Mouse (Mus musculus): ENCODE measurements around the gene Tlk2. TPM values are rescaled to one million over a fixed set of nuclear protein-coding genes. Genes with fewer than 3 reads are reported as not detected.

Tlk2 gene
- 10 to 100 TPM; 32.6 to 42.8 TPM for total RNA-seq (2023)

DNA sequence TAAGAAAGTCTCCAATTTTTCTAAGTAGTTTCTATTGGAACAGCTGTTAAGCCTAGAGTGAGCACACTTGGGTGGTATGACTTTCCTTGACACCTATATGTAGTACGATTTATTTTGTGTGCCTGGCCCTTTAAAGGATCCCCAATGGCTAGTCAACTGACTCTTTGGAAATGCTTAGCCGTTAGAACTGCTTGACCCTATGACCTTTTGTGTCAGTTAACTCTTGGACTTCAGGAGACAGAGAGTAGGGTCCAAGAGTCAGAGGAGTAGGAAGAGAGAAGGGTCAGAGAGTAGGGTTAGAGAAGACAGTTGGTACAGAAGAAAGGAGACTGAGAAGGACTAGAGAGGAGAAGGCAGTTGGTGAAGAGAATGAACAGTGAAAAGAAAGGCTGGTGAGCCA is at the start of gene Tlk2:
TSS of gene Tlk2 (plus strand) at position 292 of the 400 bp plus-strand sequence.

DNA sequence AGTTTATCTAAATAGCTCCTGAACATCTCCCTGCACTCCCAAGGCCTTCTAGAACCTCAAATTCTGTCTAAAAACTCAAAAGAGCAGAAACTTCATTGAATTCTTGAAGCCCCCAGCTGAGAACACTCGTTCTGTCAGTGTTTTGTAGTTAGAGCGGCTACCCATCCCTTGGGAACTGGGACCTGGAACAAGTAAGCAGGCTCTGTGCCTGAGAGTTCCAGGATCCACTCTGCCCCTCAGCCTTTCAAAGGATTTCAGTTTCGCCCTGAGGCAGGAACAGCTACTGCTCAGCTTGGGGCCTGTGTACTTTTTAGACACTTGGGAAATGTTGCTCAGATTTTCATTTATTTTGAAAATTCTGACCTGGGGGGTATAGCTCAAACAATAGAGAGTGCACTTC is 32.0 kb upstream of the Tlk2 start, which contains the start of gene Gm10842:
TSS of gene Gm10842 (plus strand) at position 301 of the 400 bp plus-strand sequence.

DNA sequence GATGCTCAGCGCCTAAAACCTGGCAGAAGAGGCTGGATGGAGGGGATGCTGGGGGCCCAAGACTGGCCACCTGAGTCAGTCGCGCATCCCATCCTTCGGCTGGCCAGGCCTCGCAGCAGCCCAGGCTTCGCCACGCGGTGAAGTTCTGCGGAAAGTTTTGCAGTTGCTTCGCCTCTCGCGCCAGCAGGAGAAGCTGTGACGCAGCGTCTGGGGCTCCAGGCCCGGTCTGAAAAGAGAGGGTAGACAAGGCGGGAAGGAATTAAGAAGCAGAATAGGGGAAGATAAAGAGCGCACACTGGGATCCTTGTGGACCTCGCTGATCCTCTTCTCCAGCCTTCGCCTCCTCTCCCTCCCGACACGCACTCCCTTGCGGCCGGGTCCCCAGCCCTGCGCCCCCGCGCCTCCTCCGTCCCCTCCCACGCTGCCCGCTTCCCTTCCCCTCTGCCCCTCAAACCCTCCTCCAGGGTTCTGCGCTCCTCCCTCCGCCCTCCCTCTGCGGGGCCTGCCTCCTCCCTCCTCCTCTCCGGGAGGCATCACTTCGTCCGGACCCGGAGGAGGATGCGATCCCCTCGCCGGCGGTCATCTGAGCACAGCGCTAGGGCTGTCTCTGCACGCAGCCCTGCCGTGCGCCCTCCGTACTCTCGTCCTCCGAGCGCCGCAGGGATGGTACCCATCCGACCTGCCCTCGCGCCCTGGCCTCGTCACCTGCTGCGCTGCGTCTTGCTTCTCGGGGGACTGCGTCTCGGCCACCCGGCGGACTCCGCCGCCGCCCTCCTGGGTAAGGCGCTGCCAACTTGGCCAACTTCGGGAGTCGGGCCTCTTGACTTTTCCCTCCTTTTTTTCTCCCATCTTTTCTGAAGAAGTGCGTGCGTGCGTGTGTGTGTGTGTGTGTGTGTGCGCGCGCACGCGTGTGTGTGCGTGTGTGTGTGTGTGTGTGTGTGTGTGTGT is 113.8 kb downstream of the Tlk2 start, which contains the start of gene Mrc2:
TSS of gene Mrc2 (plus strand) at position 520 of the 948 bp plus-strand sequence.

Other genes with a start within 250 kb of the Tlk2 start
- gene Efcab3, start 115.2 kb upstream of the Tlk2 start, total RNA-seq (2023): not detected
- gene Mettl2, start 52.4 kb upstream of the Tlk2 start, total RNA-seq (2023): 1 to 10 TPM; 8.1 to 8.5 TPM
- not detected for gene Gm10842, start 31.9 kb upstream of the Tlk2 start, total RNA-seq (2023)
- gene Mrc2, start 113.8 kb downstream of the Tlk2 start, total RNA-seq (2023): under 1 TPM; 0.46 to 0.88 TPM

Measured in neutrophil, adult 83 days (primary cell).